Mouse (Mus musculus) common myeloid progenitor, adult 5-6 weeks (primary cell): ENCODE measurements around the gene Olfr815. TPM values are rescaled to one million over a fixed set of nuclear protein-coding genes. Genes with fewer than 3 reads are reported as not detected.
"Not testable (repeated sequence)": the region's sequence is repeated elsewhere in the genome, so short reads cannot be mapped to it uniquely, and the experiment has no call there.

ENCODE experiments used
- ATAC-seq: replicated peaks from 2 replicates; pipeline ENCODE4 v1.8.0; 2016; ENCODE audit warnings: low read depth, mild to moderate bottlenecking, moderate TSS enrichment, inconsistent platforms; ENCODE audit not compliant: poor library complexity, severe bottlenecking
- total RNA-seq: library from RNA; stranded (forward); fragments of 200-1000, 187-1606 nt; gene quantifications from 2 replicates; pipeline ENCODE4 v1.2.3, GENCODE M21; 2017

The Olfr815 gene
- not detected in 2 replicates for total RNA-seq

GRCm38 (mm10) chr10:129905767-129906166 lies at the start of gene Olfr815:
TSS of gene Olfr815 (minus strand) at chr10:129905867.
- ATAC-seq = not testable (repeated sequence)

DNA sequence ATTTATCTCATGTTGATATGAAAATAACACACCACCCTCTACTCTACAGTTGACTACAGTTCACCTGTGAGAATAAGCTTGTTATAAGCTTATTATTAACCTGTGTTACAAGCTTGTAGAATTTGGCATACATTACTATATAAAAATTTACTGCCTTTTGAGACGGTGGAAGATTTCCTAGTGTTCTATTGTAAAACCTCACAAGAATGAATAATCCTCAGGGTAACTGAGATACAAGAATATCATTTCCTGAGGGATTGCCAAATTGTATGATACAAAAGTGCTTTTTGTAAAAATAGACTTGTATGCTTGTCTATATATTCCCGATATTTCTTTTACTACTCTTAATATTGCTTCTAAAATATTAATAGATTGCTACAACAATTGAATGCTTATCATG lies 43.3 kb upstream of the Olfr815 start, which contains the start of gene Olfr818:
Olfr818 (minus strand) TSS at position 101 of the 400 bp plus-strand sequence.
- ATAC-seq = no peak

- no peak for ATAC-seq
Measured at GRCm38 (mm10) chr10:129915497-129915896, 9.8 kb upstream of the Olfr815 start, which contains the start of gene Olfr816. TSS of gene Olfr816 (minus strand) at chr10:129915597.

GRCm38 (mm10) chr10:129885934-129886333 lies 19.7 kb downstream of the Olfr815 start:
- no peak for ATAC-seq

DNA sequence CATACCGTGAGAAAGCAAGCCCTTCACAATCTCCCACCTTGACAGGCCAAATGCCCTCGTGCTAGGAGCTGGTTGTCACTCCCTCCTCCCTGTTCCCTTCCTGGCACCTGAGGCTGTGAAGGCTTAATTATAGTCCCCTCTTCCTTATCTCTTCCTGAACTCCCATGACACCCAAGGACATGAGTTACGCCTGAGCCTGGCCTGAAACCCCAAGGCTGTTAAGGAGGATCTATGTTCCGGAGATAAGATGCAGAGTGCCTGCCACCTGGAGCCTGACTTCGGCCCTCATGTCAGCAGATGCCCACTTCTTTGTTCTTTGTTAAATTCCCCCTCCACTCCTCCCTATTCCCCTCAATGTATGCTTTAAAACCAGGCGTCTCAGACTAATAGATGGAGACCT lies 20.2 kb downstream of the Olfr815 start:
- not testable (repeated sequence) for ATAC-seq

GRCm38 (mm10) chr10:129879751-129880150 lies 25.9 kb downstream of the Olfr815 start, which contains the start of gene Olfr814:
TSS of gene Olfr814 (minus strand) at chr10:129879851.
- not testable (repeated sequence) for ATAC-seq

DNA sequence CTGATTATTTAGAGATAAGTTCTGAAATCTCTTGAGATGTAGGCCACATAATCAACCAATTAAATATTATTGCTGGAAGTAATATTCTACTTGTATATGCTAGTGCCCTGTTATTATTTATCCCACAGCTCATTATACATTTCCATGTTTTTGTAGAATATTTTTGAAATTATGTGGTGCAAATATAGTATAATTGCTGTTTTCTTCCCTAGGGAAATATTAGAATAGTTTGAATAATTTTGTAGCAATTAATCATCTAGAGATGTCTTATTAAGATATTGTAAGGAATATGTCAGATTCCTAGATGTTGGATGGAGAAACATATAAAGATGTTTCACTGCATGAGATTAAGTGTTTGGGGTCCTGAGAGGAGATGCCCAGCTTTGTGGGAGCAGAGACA lies 50.6 kb downstream of the Olfr815 start, which contains the start of gene Olfr813:
Olfr813 (plus strand) TSS at position 301 of the 400 bp plus-strand sequence.
- no peak for ATAC-seq

Other genes starting within 250 kb of the Olfr815 start
- not detected in 2 replicates for gene Olfr800, start 248.2 kb downstream of the Olfr815 start, total RNA-seq
- not detected in 2 replicates for gene Olfr801, start 232.0 kb downstream of the Olfr815 start, total RNA-seq
- gene Olfr802, start 217.7 kb downstream of the Olfr815 start, total RNA-seq = not detected in 2 replicates
- gene Olfr803, start 211.6 kb downstream of the Olfr815 start, total RNA-seq = not detected in 2 replicates
- not detected in 2 replicates for gene Olfr804, start 202.7 kb downstream of the Olfr815 start, total RNA-seq
- gene Olfr805, start 176.5 kb downstream of the Olfr815 start, total RNA-seq = not detected in 2 replicates
- gene Olfr806, start 163.9 kb downstream of the Olfr815 start, total RNA-seq = not detected in 2 replicates
- gene Olfr807, start 148.1 kb downstream of the Olfr815 start, total RNA-seq = not detected in 2 replicates
- not detected in 2 replicates for gene Olfr808, start 140.4 kb downstream of the Olfr815 start, total RNA-seq
- not detected in 2 replicates for gene Olfr809, start 131.2 kb downstream of the Olfr815 start, total RNA-seq
- not detected in 2 replicates for gene Olfr810, start 111.0 kb downstream of the Olfr815 start, total RNA-seq
- gene Olfr811, start 101.5 kb downstream of the Olfr815 start, total RNA-seq = not detected in 2 replicates
- not detected in 2 replicates for gene Olfr812, start 59.8 kb downstream of the Olfr815 start, total RNA-seq
- not detected in 2 replicates for gene Olfr813, start 50.5 kb downstream of the Olfr815 start, total RNA-seq
- gene Olfr814, start 26.0 kb downstream of the Olfr815 start, total RNA-seq = not detected in 2 replicates
- gene Olfr816, start 9.7 kb upstream of the Olfr815 start, total RNA-seq = not detected in 2 replicates
- not detected in 2 replicates for gene Olfr818, start 43.2 kb upstream of the Olfr815 start, total RNA-seq
- not detected in 2 replicates for gene Olfr819, start 61.4 kb upstream of the Olfr815 start, total RNA-seq
- not detected in 2 replicates for gene Olfr247, start 70.3 kb upstream of the Olfr815 start, total RNA-seq
- not detected in 2 replicates for gene Gm10310, start 79.2 kb upstream of the Olfr815 start, total RNA-seq
- not detected in 2 replicates for gene Olfr820, start 106.8 kb upstream of the Olfr815 start, total RNA-seq
- gene Olfr821, start 124.5 kb upstream of the Olfr815 start, total RNA-seq = not detected in 2 replicates
- not detected in 2 replicates for gene Olfr822, start 165.3 kb upstream of the Olfr815 start, total RNA-seq
- gene Olfr823, start 209.5 kb upstream of the Olfr815 start, total RNA-seq = not detected in 2 replicates
- gene Olfr824, start 224.1 kb upstream of the Olfr815 start, total RNA-seq = not detected in 2 replicates